Mouse (Mus musculus) forebrain, embryonic 11.5 days (tissue): ENCODE measurements at regions not wholly inside any gene's neighbourhood (a gene's known extent, or its start where the extent isn't known, plus 50 kb on each side); places are given as distances from the start of the nearest gene placed in this dataset.

Source experiments
- ATAC-seq: fragments of 200-750 bp; cut with Nextera tagmentation; replicated peaks from 2 replicates; pipeline ENCODE4 v1.8.0; 2017; ENCODE audit warnings: moderate TSS enrichment; ENCODE audit not compliant: low FRiP score
- DNase-seq: peaks from one replicate; pipeline ENCODE4 v3.0.0-alpha.2; 2017; ENCODE audit warnings: low spot score
- H3K27ac ChIP-seq: fragments of 300-500 bp; sonication (generic); 2 replicates; pipeline ENCODE4 v1.5.1; 2014; ENCODE audit warnings: low read depth, low read length
- H3K27me3 ChIP-seq: fragments of 300-500 bp; sonication (generic); 2 replicates; pipeline ENCODE4 v1.6.1; 2014; ENCODE audit warnings: mild to moderate bottlenecking, low read length, mixed read lengths; ENCODE audit not compliant: control insufficient read depth, insufficient read depth
- H3K36me3 ChIP-seq: fragments of 300-500 bp; sonication (generic); 2 replicates; pipeline ENCODE4 v1.6.1; 2014; ENCODE audit warnings: mild to moderate bottlenecking, low read length, moderate library complexity, mixed read lengths; ENCODE audit not compliant: control insufficient read depth, insufficient read depth
- H3K4me1 ChIP-seq: fragments of 300-500 bp; sonication (generic); replicated peaks from 2 replicates; pipeline ENCODE4 v1.6.1; 2014; ENCODE audit warnings: low read length, mixed read lengths; ENCODE audit not compliant: control insufficient read depth, insufficient read depth
- H3K4me2 ChIP-seq: fragments of 300-500 bp; sonication (generic); 2 replicates; pipeline ENCODE4 v1.6.1; 2014; ENCODE audit warnings: low read depth, mild to moderate bottlenecking, low read length, moderate library complexity, mixed read lengths; ENCODE audit not compliant: severe bottlenecking
- H3K4me3 ChIP-seq: fragments of 300-500 bp; sonication (generic); 2 replicates; pipeline ENCODE4 v1.5.1; 2014; ENCODE audit warnings: low read depth, low read length
- H3K9ac ChIP-seq: fragments of 300-500 bp; sonication (generic); 2 replicates; pipeline ENCODE4 v1.6.1; 2014; ENCODE audit warnings: low read length
- H3K9me3 ChIP-seq: fragments of 300-500 bp; sonication (generic); 2 replicates; pipeline ENCODE4 v1.6.1; 2016; ENCODE audit warnings: low read length, mixed read lengths; ENCODE audit not compliant: control insufficient read depth
- WGBS: fragments of 180-500 bp; shearing (Covaris S2); extraction: QIAGEN DNeasy Blood & Tissue Kit; methylation state at CpG from one replicate; pipeline ENCODE4 v1.1.7; 2014; 5-methylcytosine and 5-hydroxymethylcytosine counted together

GRCm38 (mm10) chr4:135025802-135026201, 94.7 kb upstream of the Runx3 start:
- H3K4me3 ChIP-seq: no peak overlapping the region
- no peak overlapping the region for H3K27ac ChIP-seq
- ATAC-seq (no peak), DNase-seq (no peak)
- 85% methylated on average over 18 of the region's 18 CpGs for WGBS
- no peak overlapping the region for H3K4me2 ChIP-seq
- H3K9me3 ChIP-seq: no peaks in the 10 kb centered on the region; the same call in 1 of the 2 replicates
- H3K4me1 ChIP-seq: no peaks in the 10 kb centered on the region
- H3K27me3 ChIP-seq: no peaks in the 10 kb centered on the region
- no peaks in the 10 kb centered on the region for H3K36me3 ChIP-seq
- H3K9ac ChIP-seq: no peak overlapping the region

DNA sequence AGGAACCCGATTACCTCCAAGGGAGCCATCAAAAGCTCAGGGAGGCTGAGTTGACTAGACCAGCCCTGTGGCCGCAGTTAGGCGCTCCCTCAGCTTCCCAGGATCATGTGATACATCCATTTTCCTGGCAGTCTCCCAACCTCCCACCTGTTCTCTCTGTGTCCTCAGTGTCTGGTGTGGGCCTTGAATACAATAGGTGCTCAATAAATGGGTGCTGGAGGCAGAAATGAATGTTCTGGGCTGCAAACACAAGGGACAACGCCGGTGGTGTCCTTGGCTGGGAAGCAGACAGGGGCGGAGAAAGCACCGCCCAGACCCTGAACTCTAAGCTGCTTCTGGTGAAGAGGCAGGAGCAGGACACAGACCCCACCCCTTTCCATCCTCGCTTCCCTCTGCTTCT, 93.3 kb upstream of the Runx3 start:
- H3K36me3 ChIP-seq: no peaks in the 10 kb centered on the region
- no peak overlapping the region for H3K4me3 ChIP-seq
- H3K9me3 ChIP-seq: no peaks in the 10 kb centered on the region; the same call in 1 of the 2 replicates
- no peaks in the 10 kb centered on the region for H3K4me1 ChIP-seq
- H3K27me3 ChIP-seq: no peaks in the 10 kb centered on the region
- WGBS: 72% methylated on average over 8 of the region's 8 CpGs
- H3K4me2 ChIP-seq: no peak overlapping the region
- no peak for ATAC-seq
- no peak overlapping the region for H3K27ac ChIP-seq
- H3K9ac ChIP-seq: no peak overlapping the region
- no peak for DNase-seq

GRCm38 (mm10) chr4:135029723-135030122, 90.7 kb upstream of the Runx3 start:
- no peaks in the 10 kb centered on the region for H3K27me3 ChIP-seq
- no peak for ATAC-seq
- H3K4me3 ChIP-seq: no peak overlapping the region
- H3K4me1 ChIP-seq: no peaks in the 10 kb centered on the region
- H3K9ac ChIP-seq: no peak overlapping the region
- DNase-seq: no peak
- 95% methylated on average over 2 of the region's 2 CpGs for WGBS
- H3K9me3 ChIP-seq: no peaks in the 10 kb centered on the region
- H3K27ac ChIP-seq: no peak overlapping the region
- H3K36me3 ChIP-seq: no peaks in the 10 kb centered on the region
- H3K4me2 ChIP-seq: no peak overlapping the region

DNA sequence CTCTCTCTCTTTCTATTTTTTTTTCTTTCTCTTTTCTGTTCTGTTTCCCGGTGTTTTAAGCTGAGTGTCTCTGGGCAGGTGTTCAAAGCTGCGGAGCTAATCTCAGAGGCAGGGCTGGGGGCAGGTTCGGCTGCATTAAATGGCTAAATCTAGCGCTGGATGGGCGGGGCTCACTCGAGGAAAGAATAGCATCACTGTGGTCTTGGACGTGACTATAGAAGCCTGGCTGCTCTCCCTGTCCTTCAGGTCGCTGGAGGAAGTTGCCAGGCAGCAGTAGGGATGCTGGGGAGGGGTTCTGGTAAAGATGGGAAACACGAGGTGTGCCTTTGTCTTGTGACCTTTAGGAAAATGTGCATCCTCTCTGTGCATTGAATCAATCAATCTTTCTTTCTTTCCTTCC, 88.0 kb upstream of the Runx3 start:
- Histone ChIP-seq H3K9me3 (no peaks in the 10 kb centered on the region), H3K27me3 (no peaks in the 10 kb centered on the region), H3K4me3 (no peak overlapping the region), H3K4me2 (no peak overlapping the region), H3K36me3 (no peaks in the 10 kb centered on the region), H3K4me1 (no peaks in the 10 kb centered on the region), H3K27ac (no peak overlapping the region), H3K9ac (no peak overlapping the region)
- WGBS: 21% methylated on average over 9 of the region's 9 CpGs
- DNase-seq: no peak
- ATAC-seq: no peak

- Histone ChIP-seq H3K27me3 (no peaks in the 10 kb centered on the region), H3K36me3 (no peaks in the 10 kb centered on the region), H3K4me1 (no peaks in the 10 kb centered on the region), H3K4me3 (no peak overlapping the region), H3K27ac (no peak overlapping the region), H3K9ac (no peak overlapping the region), H3K9me3 (no peaks in the 10 kb centered on the region), H3K4me2 (no peak overlapping the region)
- 79% methylated on average over 8 of the region's 8 CpGs for WGBS
- ATAC-seq (no peak), DNase-seq (no peak)
Measured at GRCm38 (mm10) chr4:135033302-135033701, 87.2 kb upstream of the Runx3 start.

DNA sequence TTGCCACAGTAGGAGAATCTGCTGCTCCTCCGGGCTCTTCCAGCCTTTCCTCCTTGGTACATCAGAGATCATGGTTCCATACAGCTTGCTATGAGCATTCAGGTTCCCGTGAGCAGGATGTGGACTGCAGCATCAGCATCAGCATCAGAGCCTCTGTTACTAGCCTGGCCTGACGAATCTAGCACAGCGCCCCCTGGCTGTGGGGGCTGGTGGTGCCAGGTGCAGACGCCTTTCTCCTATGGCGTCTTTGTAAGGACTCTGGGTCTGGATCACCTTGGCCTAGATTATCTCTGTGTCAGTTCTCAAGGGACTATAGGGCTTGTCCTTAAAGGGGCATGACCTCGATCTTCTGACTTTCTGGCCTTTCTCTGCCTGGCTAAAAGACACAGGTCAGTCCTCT, 86.0 kb upstream of the Runx3 start:
- Histone ChIP-seq H3K9ac (no peak overlapping the region), H3K9me3 (no peaks in the 10 kb centered on the region), H3K27ac (no peak overlapping the region), H3K27me3 (no peaks in the 10 kb centered on the region), H3K4me2 (no peak overlapping the region), H3K4me1 (no peaks in the 10 kb centered on the region), H3K4me3 (no peak overlapping the region), H3K36me3 (no peaks in the 10 kb centered on the region)
- DNase-seq (peak; percentile 77), ATAC-seq (no peak)
- WGBS: 31% methylated on average over 7 of the region's 7 CpGs

GRCm38 (mm10) chr4:135036764-135037163, 83.7 kb upstream of the Runx3 start:
- DNase-seq: no peak
- Histone ChIP-seq H3K4me1 (no peaks in the 10 kb centered on the region), H3K9me3 (no peaks in the 10 kb centered on the region), H3K36me3 (no peaks in the 10 kb centered on the region), H3K27me3 (no peaks in the 10 kb centered on the region), H3K9ac (no peak overlapping the region), H3K27ac (no peak overlapping the region), H3K4me2 (no peak overlapping the region), H3K4me3 (no peak overlapping the region)
- 81% methylated on average over 3 of the region's 3 CpGs for WGBS
- ATAC-seq: no peak

- Histone ChIP-seq H3K27ac (no peak overlapping the region), H3K9me3 (no peaks in the 10 kb centered on the region), H3K4me2 (no peak overlapping the region), H3K9ac (no peak overlapping the region), H3K4me3 (no peak overlapping the region), H3K4me1 (no peaks in the 10 kb centered on the region), H3K36me3 (no peaks in the 10 kb centered on the region), H3K27me3 (no peaks in the 10 kb centered on the region)
- DNase-seq: no peak
- 83% methylated on average over 2 of the region's 2 CpGs for WGBS
- ATAC-seq: no peak
Measured at GRCm38 (mm10) chr4:135039234-135039633, 81.2 kb upstream of the Runx3 start.

DNA sequence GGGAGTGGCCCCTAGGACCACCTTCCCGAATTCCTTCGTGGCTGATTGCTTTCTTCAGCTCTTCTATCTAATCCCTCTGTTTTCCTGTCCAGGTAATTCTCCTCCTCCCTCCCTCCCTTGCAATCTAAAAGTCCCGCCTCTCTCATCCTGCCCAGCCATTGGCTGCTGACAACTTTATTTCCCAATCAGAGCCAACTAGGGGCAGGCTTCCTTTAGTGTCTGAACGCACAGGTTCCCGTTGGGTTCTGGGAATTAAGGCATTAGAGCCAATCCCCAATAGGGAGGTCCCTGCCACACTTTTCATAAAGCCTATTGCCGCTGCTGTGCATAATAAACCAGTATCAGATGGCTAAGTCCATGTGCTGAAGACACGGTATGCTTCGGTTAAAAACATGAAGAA, 78.5 kb upstream of the Runx3 start:
- no peak for ATAC-seq
- 44% methylated on average over 8 of the region's 8 CpGs for WGBS

More for the DNA sequence above, 78.5 kb upstream of the Runx3 start:
- no peaks in the 10 kb centered on the region for H3K4me1 ChIP-seq
- H3K9me3 ChIP-seq: no peaks in the 10 kb centered on the region
- no peak overlapping the region for H3K4me2 ChIP-seq
- H3K27ac ChIP-seq: no peak overlapping the region
- DNase-seq: no peak
- no peaks in the 10 kb centered on the region for H3K27me3 ChIP-seq
- no peak overlapping the region for H3K9ac ChIP-seq
- H3K4me3 ChIP-seq: no peak overlapping the region
- no peaks in the 10 kb centered on the region for H3K36me3 ChIP-seq
